Mouse (Mus musculus) cerebellum, postnatal 4 days (tissue): Measurements from ENCODE around the gene Ccna2.
"Not testable (repeated sequence)": the region's sequence is repeated elsewhere in the genome, so short reads cannot be mapped to it uniquely, and the experiment has no call there.

Experiments used
- DNase-seq, 2 experiments: peaks; one replicate each; pipeline ENCODE4 v3.0.0; 2022; ENCODE audit warnings: low spot score in 2 of 2, mixed read lengths in 1 of 2

The Ccna2 gene

DNA sequence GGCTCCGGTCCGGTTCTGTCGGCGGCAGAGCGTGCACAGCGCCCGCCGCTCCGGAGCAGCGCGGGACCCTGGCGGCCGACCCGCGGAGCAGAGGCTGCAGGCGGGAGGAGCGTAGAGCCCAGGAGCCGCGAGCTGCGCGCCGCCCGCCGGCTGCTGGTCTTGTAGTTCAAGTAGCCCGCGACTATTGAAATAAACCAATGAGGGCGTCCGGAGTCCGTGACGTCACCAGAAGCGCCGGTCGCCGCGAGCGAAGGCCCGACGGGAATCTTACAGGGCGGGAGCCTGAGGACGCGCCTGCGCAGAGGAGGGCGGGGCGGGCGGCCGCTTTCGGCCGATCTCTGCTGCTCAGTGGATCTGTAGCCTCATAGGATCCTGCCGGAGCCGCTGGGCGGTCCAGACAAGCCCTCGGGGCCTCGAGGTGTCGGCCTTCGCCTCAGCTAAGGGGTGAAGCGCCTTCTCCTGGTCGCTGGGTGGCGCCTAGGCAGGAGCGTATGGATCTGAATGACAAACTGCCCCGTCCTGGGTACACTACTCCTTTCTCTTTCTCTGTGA, at the start of gene Ccna2:
Gene Ccna2 (minus strand): TSS at position 324 of the 552 bp plus-strand sequence.
- peak; percentile 96 to 98 for DNase-seq

GRCm38 (mm10) chr3:36618181-36618580, 46.2 kb upstream of the Ccna2 start:
- DNase-seq = no peak

- DNase-seq = peak in 1 of 2 experiments; percentile 32
These were observed 41.9 kb upstream of the Ccna2 start for GRCm38 (mm10) chr3:36613908-36614255.

DNA sequence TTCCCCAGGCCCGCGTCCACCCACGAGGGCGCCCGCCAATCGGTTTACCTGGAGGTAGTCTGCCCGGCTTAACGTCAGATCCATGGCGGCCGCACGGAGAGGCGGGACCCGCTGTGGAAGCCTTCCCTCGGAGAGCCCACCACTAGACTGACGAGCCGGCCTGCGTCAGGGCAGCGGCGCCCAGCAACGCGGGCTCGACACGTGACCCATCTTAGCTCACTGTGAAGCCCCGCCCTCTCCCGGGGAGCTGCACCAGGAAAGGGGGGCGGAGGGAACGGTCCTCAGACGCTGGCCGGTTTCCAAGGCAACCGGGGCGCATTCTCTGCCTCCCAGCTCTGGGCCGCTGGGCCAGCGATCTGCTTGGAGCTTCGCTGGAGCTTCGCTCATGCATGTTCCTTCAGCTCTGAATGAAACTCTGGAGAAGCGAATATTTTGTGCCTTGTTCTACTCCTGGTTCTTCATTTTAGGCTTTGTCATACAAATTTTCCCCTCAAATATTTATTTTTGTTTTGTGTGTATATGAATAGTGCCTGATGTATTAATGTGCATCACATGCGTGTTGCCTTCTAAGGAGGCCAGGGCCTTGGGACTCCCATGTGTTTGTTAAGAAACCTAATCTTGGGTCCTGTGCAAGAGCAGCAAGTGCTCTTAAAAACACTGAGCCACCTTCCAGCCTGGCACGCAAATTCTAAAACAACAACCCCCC, 41.4 kb upstream of the Ccna2 start, which contains the start of gene Bbs7:
Gene Bbs7 (minus strand): TSS at position 276 of the 706 bp plus-strand sequence.
- peak; percentile 87 to 94 for DNase-seq

DNA sequence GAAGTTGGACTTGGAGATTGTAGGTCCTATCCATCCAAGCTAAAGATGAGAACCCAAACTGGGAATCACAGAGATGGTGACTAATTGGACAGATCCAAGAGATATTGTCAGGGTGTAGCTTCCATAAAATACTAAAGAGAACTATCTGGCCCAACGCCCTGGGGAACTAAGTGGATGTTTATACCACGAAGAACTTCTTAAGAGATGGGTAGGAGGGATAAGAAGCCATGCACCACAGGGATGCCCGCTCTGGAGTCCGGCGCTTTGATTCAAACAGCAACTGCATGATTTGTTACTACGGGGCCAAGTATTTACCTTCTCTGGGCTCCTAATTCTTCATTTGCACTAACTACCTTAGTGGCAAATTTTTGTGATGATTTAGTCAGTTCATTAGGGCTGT, 40.7 kb upstream of the Ccna2 start:
- no peak for DNase-seq

GRCm38 (mm10) chr3:36605894-36606783, 34.2 kb upstream of the Ccna2 start:
- DNase-seq = no peak

DNA sequence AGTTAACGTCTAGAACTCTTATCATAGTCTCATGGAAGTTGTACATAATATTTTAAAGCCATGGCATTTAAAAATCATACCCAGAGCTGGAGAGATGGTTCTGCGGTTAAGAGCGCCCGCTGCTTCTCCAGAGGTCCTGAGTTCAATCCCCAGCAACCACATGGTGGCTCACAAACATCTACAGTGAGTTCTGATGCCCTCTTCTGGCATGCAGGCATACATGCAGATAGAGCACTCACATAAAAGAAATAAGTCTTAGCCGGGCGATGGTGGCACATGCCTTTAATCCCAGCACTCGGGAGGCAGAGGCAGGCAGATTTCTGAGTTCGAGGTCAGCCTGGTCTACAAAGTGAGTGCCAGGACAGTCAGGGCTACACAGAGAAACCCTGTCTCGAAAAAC, 27.8 kb upstream of the Ccna2 start:
- not testable (repeated sequence) for DNase-seq

GRCm38 (mm10) chr3:36598811-36599210, 26.9 kb upstream of the Ccna2 start:
- DNase-seq = no peak

- no peak for DNase-seq
These were observed 556 bp downstream of the Ccna2 start for GRCm38 (mm10) chr3:36571361-36571826.

DNA sequence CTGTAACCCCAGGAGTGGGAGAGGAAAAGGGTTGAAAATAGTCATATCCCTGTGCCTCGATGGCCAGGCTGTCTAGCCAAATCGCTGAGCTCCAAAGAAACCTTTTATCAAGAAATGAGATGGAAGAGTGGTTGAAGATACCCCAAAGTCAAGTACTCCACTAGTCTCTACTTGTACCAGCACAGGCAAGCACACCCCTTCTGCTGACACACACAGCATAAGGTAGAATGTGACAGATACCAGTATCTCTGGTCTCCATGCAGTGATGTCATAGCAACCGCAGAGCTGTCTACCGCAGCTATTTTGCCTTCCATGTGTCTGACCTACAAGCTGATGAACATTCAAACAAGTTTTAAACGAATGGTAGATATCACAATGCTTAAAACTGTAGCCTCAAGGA, 2.1 kb downstream of the Ccna2 start:
- no peak for DNase-seq

DNA sequence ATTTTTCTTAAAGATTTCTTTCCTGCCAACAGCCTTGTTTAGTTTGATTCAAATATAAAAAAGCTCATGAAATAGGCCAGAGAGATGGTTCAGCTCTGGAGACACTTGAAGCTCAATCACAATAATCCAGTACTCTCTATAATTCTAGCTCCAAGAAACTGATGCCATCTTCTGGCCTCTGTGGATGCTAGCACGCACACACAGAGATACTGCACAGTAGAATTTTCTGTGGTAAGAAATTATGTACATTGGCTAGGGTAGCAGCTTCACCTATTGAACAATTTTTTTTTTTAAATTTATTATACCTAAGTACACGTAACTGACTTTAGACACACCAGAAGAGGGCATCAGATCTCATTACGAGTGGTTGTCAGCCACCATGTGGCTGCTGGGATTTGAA, 8.3 kb downstream of the Ccna2 start:
- DNase-seq = no peak

DNA sequence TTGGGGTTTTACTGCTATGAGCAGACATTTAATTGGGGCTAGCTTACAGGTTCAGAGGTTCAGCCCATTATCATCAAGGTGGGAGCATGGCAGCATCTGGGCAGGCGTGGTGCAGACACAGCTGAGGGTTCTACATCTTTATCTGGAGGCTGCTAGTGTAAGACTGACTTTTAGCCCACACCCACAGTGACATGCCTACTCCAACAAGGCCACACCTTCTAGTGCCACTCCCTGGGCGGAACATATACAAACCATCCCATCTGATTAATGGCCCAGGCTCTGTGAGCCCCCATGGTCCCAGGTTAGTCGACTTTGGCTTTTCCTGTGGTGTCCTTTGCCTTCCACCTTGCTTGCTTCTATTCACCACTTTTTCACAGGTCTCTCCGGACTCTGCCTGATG, 12.3 kb downstream of the Ccna2 start:
- no peak for DNase-seq

GRCm38 (mm10) chr3:36557601-36558000, 14.3 kb downstream of the Ccna2 start:
- no peak for DNase-seq

- DNase-seq = peak; percentile 92 to 96
These were observed 19.4 kb downstream of the Ccna2 start, which contains the start of gene Exosc9 for GRCm38 (mm10) chr3:36552406-36553047. Gene Exosc9, plus strand, starts transcription at chr3:36552606.

GRCm38 (mm10) chr3:36551851-36552384, 20.0 kb downstream of the Ccna2 start:
- DNase-seq = peak in 1 of 2 experiments; percentile 10

GRCm38 (mm10) chr3:36551343-36551742, 20.6 kb downstream of the Ccna2 start:
- peak in 1 of 2 experiments; percentile 22 for DNase-seq

DNA sequence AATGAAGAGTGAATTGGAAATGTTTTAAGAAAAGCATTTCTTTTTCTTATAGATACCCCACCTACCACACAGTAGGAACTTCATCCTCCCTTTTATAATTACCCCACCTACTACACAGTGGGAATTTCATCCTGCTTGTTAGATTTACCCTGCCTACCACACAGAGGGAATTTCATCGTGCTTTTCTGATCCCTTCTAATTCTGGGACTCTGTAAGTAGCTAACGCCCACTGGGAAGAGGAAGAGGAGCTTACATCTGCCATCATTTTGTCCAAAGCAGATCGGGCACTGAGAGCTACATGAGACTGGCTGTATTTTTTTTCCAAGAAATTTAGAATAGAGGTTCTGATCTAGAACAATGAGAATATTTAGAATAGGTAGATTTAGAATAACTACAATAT, 27.0 kb downstream of the Ccna2 start:
- no peak for DNase-seq

- DNase-seq = no peak
These were observed 30.6 kb downstream of the Ccna2 start for GRCm38 (mm10) chr3:36541399-36541798.

DNA sequence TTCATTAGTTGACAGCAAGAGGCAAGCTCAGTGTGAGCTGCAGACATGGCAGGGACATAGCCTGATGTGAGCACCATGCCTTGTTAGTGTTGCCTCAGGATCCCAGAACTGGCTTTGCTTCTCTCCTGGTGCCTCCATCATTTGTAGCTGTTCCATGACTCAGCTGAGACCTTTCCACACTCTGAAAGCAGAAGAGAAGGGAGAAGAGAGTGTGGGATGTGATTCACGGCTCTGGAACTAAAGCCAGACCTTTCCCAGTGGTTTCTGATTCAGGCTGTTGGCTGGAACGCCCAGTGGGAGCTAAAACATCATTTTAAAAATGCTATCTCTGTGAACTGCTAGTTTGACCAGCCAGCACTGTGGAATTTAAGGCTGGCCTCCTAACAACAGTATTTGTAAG, 31.2 kb downstream of the Ccna2 start:
- no peak for DNase-seq

GRCm38 (mm10) chr3:36537701-36538470, 34.1 kb downstream of the Ccna2 start:
- DNase-seq = no peak

GRCm38 (mm10) chr3:36536041-36536440, 35.9 kb downstream of the Ccna2 start:
- DNase-seq = no peak
